Mouse (Mus musculus) liver, adult 2 months (tissue): ENCODE measurements around the gene Rap1b. TPM values are rescaled to one million over a fixed set of nuclear protein-coding genes. Genes with fewer than 3 reads are reported as not detected.

Experiments
- DNase-seq: peaks from one replicate; pipeline ENCODE4 v3.0.0-alpha.2; 2011; ENCODE audit warnings: low read depth, low spot score; ENCODE audit errors: extremely low read depth
- H3K27ac ChIP-seq: fragments of 200-500 bp; replicated peaks from 2 replicates; pipeline ENCODE4 v1.5.1; 2012; ENCODE audit warnings: low read depth, mild to moderate bottlenecking, control low read depth, inconsistent platforms, low read length; ENCODE audit not compliant: insufficient read depth
- H3K27me3 ChIP-seq: fragments of 200-500 bp; 2 replicates; pipeline ENCODE4 v1.6.1; 2012; ENCODE audit warnings: mild to moderate bottlenecking, moderate library complexity, low read length, inconsistent platforms; ENCODE audit not compliant: control insufficient read depth, insufficient read depth
- H3K36me3 ChIP-seq: fragments of 200-500 bp; 2 replicates; pipeline ENCODE4 v1.6.1; 2012; ENCODE audit warnings: low read length, inconsistent platforms; ENCODE audit not compliant: control insufficient read depth, insufficient read depth
- H3K4me1 ChIP-seq: fragments of 200-500 bp; 2 replicates; pipeline ENCODE4 v1.6.1; 2011; ENCODE audit warnings: low read length; ENCODE audit not compliant: control insufficient read depth, insufficient read depth
- H3K4me3 ChIP-seq: fragments of 200-500 bp; 2 replicates; pipeline ENCODE4 v1.5.1; 2011; ENCODE audit warnings: low read depth, mild to moderate bottlenecking, control low read depth, low read length, moderate library complexity; ENCODE audit not compliant: insufficient read depth
- H3K79me2 ChIP-seq: fragments of 200-500 bp; 2 replicates; pipeline ENCODE4 v1.6.1; 2012; ENCODE audit warnings: inconsistent platforms, mild to moderate bottlenecking, low read length, moderate library complexity; ENCODE audit not compliant: control insufficient read depth, insufficient read depth
- H3K9ac ChIP-seq: fragments of 200-500 bp; 2 replicates; pipeline ENCODE4 v1.6.1; 2012; ENCODE audit warnings: low read depth, mild to moderate bottlenecking, control low read depth, inconsistent platforms, low read length
- CTCF ChIP-seq: fragments of 200-500 bp; IDR thresholded peaks from 2 replicates; pipeline ENCODE4 v1.5.1; 2011; ENCODE audit warnings: low read depth, low read length, control low read depth
- POLR2A ChIP-seq: fragments of 200-500 bp; IDR thresholded peaks from 2 replicates; pipeline ENCODE4 v1.6.1; 2011; ENCODE audit warnings: low read length, control low read depth; ENCODE audit not compliant: insufficient read depth; ENCODE audit errors: extremely low read depth
- WGBS: fragments of 180-500 bp; shearing (Covaris S2); methylation state at CpG from one replicate; pipeline ENCODE4 v1.1.7; 2018; 5-methylcytosine and 5-hydroxymethylcytosine counted together
- polyA plus RNA-seq: library from polyadenylated mRNA; depleted of rRNA; stranded (reverse); fragments of >200 nt; gene quantifications from 2 replicates; pipeline ENCODE4 v1.2.3, GENCODE M21; 2012
- total RNA-seq: library from RNA; depleted of rRNA; stranded (reverse); fragments of >200 nt; gene quantifications from 2 replicates; pipeline ENCODE4 v1.2.3, GENCODE M21; 2014

The Rap1b gene
- total and polyA plus RNA-seq, 2 experiments = 12.5 to 44.6 TPM

DNA sequence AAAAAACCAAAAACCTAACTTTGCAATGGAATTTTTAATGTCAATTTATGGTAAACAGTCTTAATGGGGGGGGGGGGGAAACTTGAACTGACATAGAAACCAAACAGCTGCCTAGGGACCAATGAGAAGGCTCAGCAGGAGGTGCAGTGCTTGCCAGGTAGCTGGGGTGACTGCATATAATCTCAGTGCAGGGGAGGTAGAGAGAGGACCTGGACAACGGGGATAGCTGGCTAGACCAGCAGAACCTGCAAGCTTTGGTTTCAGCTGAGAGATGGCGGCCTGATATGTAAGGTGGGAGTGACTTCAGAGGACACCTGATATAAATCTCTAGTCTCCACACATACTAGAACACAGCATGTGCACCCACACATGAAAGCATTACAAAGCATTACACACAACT is 33.3 kb downstream of the Rap1b start:
- Histone ChIP-seq H3K9ac (no peak overlapping the region), H3K36me3 (peaks cover 30% of the 10 kb centered on the region), H3K4me1 (no peaks in the 10 kb centered on the region), H3K79me2 (no peaks in the 10 kb centered on the region), H3K4me3 (no peak overlapping the region), H3K27me3 (no peaks in the 10 kb centered on the region), H3K27ac (no peak overlapping the region)
- TF ChIP-seq CTCF = no peak
- no peak for TF ChIP-seq POLR2A
- no peak for DNase-seq
- 100% methylated on average over 2 of the region's 2 CpGs for WGBS

DNA sequence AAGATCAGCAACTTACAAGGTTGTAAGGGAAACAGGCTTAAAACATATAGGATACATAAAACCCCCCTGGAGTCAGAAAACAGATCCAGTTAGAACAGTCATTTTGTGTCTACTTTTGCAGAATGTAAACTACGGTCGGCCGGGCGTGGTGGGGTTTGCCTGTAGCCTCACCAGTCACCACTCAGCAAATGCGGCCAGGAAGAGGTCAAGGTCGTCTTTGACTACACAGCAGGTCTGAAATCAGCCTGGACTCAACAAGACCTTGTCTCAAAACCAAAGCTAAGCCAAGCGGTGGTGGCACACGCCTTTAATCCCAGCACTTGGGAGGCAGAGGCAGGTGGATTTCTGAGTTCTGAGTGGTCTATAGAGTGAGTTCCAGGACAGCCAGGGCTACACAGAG is 34.3 kb downstream of the Rap1b start:
- peaks cover 24% of the 10 kb centered on the region for H3K36me3 ChIP-seq
- H3K4me1 ChIP-seq = no peaks in the 10 kb centered on the region
- no peak for DNase-seq
- H3K27ac ChIP-seq = no peak overlapping the region
- H3K9ac ChIP-seq = no peak overlapping the region
- TF ChIP-seq CTCF (no peak), POLR2A (no peak)
- WGBS = 81% methylated on average over 8 of the region's 8 CpGs
- H3K4me3 ChIP-seq = no peak overlapping the region
- no peaks in the 10 kb centered on the region for H3K27me3 ChIP-seq
- no peaks in the 10 kb centered on the region for H3K79me2 ChIP-seq

DNA sequence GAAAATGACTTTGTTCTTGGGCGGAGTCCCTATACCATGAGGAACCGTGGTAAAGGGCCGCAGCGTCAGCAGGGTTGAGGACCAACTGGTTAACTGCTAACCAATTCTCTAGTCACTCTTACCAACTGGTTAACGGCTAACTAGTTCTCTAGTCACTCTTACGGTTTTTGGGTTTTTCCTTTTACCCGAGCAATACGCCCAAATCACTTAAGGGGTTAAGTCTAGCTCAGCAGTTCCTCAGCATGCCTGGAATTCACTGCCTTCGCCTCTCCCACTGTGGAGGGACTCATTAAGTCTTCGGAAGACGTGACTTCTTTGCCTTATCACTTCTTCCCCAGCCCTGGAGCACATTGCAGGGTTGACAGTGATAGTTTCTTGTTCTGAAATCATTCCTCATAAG is 35.3 kb downstream of the Rap1b start:
- Histone ChIP-seq H3K4me3 (no peak overlapping the region), H3K9ac (no peak overlapping the region), H3K27me3 (no peaks in the 10 kb centered on the region), H3K79me2 (no peaks in the 10 kb centered on the region), H3K4me1 (no peaks in the 10 kb centered on the region), H3K27ac (no peak overlapping the region), H3K36me3 (peaks cover 22% of the 10 kb centered on the region)
- DNase-seq = no peak
- 88% methylated on average over 11 of the region's 11 CpGs for WGBS
- TF ChIP-seq CTCF (no peak), POLR2A (no peak)

DNA sequence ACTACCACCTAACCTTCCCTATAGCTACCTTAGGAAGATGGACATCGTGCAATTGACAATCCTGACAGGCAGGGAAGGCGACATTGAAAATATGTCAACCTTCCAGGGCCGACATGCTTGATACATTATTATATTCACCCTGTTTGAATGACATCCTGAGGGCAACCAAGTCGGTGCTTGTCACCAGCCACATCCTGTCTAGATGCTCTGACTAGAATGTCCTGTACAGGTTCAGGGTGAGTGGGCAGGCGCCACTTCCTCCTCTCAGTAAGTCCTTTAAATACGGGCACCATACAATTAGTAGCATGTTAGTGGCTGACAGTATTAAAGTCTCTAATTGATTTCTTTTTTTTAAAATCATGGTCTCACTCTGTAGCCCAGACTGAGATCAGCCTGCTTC is 37.8 kb downstream of the Rap1b start:
- Histone ChIP-seq H3K36me3 (peaks cover 8% of the 10 kb centered on the region; the same call in 1 of the 2 replicates), H3K79me2 (no peaks in the 10 kb centered on the region), H3K4me3 (no peak overlapping the region), H3K9ac (no peak overlapping the region), H3K4me1 (no peaks in the 10 kb centered on the region), H3K27me3 (no peaks in the 10 kb centered on the region), H3K27ac (no peak overlapping the region)
- DNase-seq = no peak
- TF ChIP-seq POLR2A (no peak), CTCF (no peak)
- 80% methylated on average over 6 of the region's 6 CpGs for WGBS

DNA sequence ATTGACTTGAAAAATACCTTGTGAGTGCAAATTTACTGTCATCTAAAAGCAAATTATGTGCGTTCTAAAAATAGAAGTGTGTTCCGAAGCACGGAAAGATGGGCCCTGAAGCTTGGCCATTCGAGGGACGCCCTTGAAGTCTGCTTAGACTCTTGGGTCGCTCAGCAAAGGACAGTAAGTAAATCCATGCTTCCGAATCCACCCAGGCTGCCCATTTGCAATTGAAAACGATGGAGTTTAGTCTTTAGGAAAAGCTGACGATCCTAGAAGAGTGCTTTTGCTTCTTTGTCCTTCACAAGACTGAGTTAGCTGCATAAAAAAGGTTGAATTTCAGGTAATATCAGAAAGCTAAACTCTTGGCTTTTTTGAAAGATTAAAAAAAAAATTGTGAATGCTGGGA is 39.9 kb downstream of the Rap1b start:
- Histone ChIP-seq H3K9ac (no peak overlapping the region), H3K27ac (no peak overlapping the region), H3K4me1 (no peaks in the 10 kb centered on the region), H3K27me3 (no peaks in the 10 kb centered on the region), H3K36me3 (peaks cover 2% of the 10 kb centered on the region; the same call in 1 of the 2 replicates), H3K4me3 (no peak overlapping the region), H3K79me2 (no peaks in the 10 kb centered on the region)
- TF ChIP-seq POLR2A (no peak), CTCF (no peak)
- DNase-seq = no peak
- WGBS = 75% methylated on average over 9 of the region's 9 CpGs

DNA sequence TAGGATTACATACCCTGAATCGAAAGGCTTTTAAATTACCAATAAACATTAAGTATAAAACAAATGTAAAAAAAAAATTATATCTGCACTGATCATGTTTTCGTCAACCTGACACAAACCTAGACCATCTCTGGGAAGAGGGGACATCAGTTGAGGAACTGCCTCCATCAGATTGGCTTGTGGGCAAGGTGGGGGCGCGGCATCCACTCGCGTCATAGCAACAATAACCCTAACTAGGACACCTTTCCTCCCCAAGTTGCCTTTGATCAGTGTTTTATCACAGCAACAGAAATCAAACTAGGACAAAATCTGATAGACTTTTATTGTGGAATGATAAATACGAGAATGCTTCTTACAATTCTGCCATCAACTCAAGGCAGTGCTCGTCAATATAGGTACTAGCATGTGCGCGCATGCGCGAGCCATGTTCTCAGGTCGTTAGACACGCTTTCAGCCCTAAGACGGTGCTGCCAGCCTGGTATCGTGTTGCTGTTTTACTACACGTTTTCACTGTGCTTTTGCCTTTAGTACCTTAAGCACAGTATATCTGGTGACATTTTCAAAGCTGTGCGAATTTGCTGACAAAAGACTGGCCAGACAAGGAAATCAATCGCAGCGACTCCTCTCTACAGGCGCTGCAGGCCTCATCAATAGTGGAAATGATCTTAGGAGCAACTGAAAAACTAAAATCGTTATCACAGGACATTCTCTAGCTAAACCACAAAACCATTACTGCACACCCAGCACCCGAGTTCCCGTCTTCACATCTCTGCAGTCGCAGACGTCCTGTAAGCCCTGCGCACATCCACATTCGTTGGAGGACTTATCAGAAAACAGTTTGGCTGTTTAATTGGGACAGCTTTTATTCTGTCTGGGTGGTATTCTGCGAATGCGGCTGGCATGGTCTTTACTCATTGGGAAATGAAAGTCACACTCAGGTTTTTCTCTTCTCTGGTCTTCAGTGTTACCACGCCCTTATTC is 41.7 kb downstream of the Rap1b start:
- Histone ChIP-seq H3K4me3 (no peak overlapping the region), H3K27ac (no peak overlapping the region), H3K36me3 (no peaks in the 10 kb centered on the region), H3K4me1 (peaks cover 6% of the 10 kb centered on the region; the same call in 1 of the 2 replicates), H3K79me2 (no peaks in the 10 kb centered on the region), H3K27me3 (no peaks in the 10 kb centered on the region), H3K9ac (no peak overlapping the region)
- DNase-seq = no peak
- TF ChIP-seq POLR2A = no peak
- TF ChIP-seq CTCF = no peak
- WGBS = 87% methylated on average over 31 of the region's 31 CpGs
